Mouse (Mus musculus) G1E (cell line): Measurements from ENCODE around the gene Cfap99. TPM values are rescaled to one million over a fixed set of nuclear protein-coding genes. Genes with fewer than 3 reads are reported as not detected.

Experiments
- ATAC-seq: 2 replicates; pipeline ENCODE4 v1.8.0; 2016; ENCODE audit warnings: mild to moderate bottlenecking; ENCODE audit not compliant: insufficient number of reproducible peaks, poor library complexity, low FRiP score, severe bottlenecking; ENCODE audit errors: extremely low read depth
- DNase-seq: peaks from one replicate; pipeline ENCODE4 v3.0.0; 2012; ENCODE audit warnings: low spot score
- H3K27me3 ChIP-seq: 2 replicates; pipeline ENCODE4 v1.6.1; 2012; ENCODE audit warnings: mild to moderate bottlenecking, low read length, inconsistent platforms; ENCODE audit not compliant: insufficient read depth
- H3K36me3 ChIP-seq: replicated peaks from 2 replicates; pipeline ENCODE3; 2012; ENCODE audit warnings: mild to moderate bottlenecking, inconsistent platforms
- H3K4me1 ChIP-seq: 2 replicates; pipeline ENCODE4 v1.6.1; 2012; ENCODE audit warnings: low read depth, low read length, inconsistent platforms, mixed read lengths; ENCODE audit not compliant: insufficient read depth
- H3K4me3 ChIP-seq: 2 replicates; pipeline ENCODE4 v1.5.1; 2012; ENCODE audit warnings: low read depth, mild to moderate bottlenecking, inconsistent platforms, low read length, moderate library complexity, mixed read lengths
- H3K9me3 ChIP-seq: replicated peaks from 2 replicates; pipeline ENCODE4 v1.6.1; 2012; ENCODE audit warnings: inconsistent platforms
- CTCF ChIP-seq: IDR thresholded peaks from 2 replicates; pipeline ENCODE4 v1.5.1; 2012; ENCODE audit warnings: low read depth, low read length, inconsistent platforms, mixed read lengths
- GATA1 ChIP-seq: IDR thresholded peaks from 2 replicates; pipeline ENCODE4 v1.6.1; 2012; ENCODE audit warnings: borderline replicate concordance, low read length, inconsistent platforms, mixed read lengths
- GATA2 ChIP-seq: IDR thresholded peaks from 2 replicates; pipeline ENCODE4 v1.6.1; 2012; ENCODE audit warnings: low read depth, low read length, inconsistent platforms, borderline replicate concordance
- POLR2AphosphoS5 ChIP-seq: IDR thresholded peaks from 2 replicates; pipeline ENCODE4 v1.6.1; 2012; ENCODE audit warnings: low read depth, low read length, inconsistent platforms; ENCODE audit not compliant: insufficient replicate concordance
- TAL1 ChIP-seq: conservative IDR thresholded peaks from 2 replicates; pipeline ENCODE4 v1.6.1; 2012; ENCODE audit warnings: low read depth, low read length, inconsistent platforms, mixed read lengths
- polyA plus RNA-seq: library from polyadenylated mRNA; stranded (reverse); fragments of >175 nt; gene quantifications from 2 replicates; pipeline ENCODE4 v1.2.3, GENCODE M21; 2012
- total RNA-seq, 2 experiments: library from RNA; stranded (forward) in 1 of 2; stranded (reverse) in 1 of 2; fragments of 200-1000 nt in 1 of 2; fragments of >200 nt in 1 of 2; fragmentation: Nextera tagmentation in 1 of 2; gene quantifications; 2 replicates each; pipeline ENCODE4 v1.2.3; 2014 to 2017

Cfap99 gene
- total and polyA plus RNA-seq, 3 experiments = not detected

- Histone ChIP-seq H3K4me3 (no peak overlapping the region), H3K4me1 (no peaks in the 10 kb centered on the region), H3K36me3 (no peaks in the 10 kb centered on the region), H3K9me3 (no peaks in the 10 kb centered on the region), H3K27me3 (peaks cover 53% of the 10 kb centered on the region)
- TF ChIP-seq GATA2 (no peak), CTCF (no peak), POLR2AphosphoS5 (no peak), GATA1 (no peak), TAL1 (no peak)
- ATAC-seq (no peak), DNase-seq (no peak)
These were observed 6.3 kb downstream of the Cfap99 start for GRCm38 (mm10) chr5:34294696-34295095.

- no peak overlapping the region for H3K4me3 ChIP-seq
- no peak for TF ChIP-seq POLR2AphosphoS5
- no peak for TF ChIP-seq GATA2
- TF ChIP-seq GATA1 = no peak
- no peak for TF ChIP-seq TAL1
- TF ChIP-seq CTCF = no peak
- peaks cover 53% of the 10 kb centered on the region for H3K27me3 ChIP-seq
- no peaks in the 10 kb centered on the region for H3K9me3 ChIP-seq
- DNase-seq (no peak), ATAC-seq (no peak)
- H3K36me3 ChIP-seq = no peaks in the 10 kb centered on the region
- no peaks in the 10 kb centered on the region for H3K4me1 ChIP-seq
These were observed 6.7 kb downstream of the Cfap99 start for GRCm38 (mm10) chr5:34295141-34295540.

GRCm38 (mm10) chr5:34298061-34298460, 9.7 kb downstream of the Cfap99 start:
- Histone ChIP-seq H3K9me3 (no peaks in the 10 kb centered on the region), H3K4me1 (no peaks in the 10 kb centered on the region), H3K27me3 (peaks cover 54% of the 10 kb centered on the region), H3K4me3 (no peak overlapping the region), H3K36me3 (no peaks in the 10 kb centered on the region)
- no peak for TF ChIP-seq TAL1
- no peak for TF ChIP-seq GATA2
- no peak for TF ChIP-seq POLR2AphosphoS5
- no peak for TF ChIP-seq CTCF
- no peak for TF ChIP-seq GATA1
- ATAC-seq (no peak), DNase-seq (no peak)

DNA sequence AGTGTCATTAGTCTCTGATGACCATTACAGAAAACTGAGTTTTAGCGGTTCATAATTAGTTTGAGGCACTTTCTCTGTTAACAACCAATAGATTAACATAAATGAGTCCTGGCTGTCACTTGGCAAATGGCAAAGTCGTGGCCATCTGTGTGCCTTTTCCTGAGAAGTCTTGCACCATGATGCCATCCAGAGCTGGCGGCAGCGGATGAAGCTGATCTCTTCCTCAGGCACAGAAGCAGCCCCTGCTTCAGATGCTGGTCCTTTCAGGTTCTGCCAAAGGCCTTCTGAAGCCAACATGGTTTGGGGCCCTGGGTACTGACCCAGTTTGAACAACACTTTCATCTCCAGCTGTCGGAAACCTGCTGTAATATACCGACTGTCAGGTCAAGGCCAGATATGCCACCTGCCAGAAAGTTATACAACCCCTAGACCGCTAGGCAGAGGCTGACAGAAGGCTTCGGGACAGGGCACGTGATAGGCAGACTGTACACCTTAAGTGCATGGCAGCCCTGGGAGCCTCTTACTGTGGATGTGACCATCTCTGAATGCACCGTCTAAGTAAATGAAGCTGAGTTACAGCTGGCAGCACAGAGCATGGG, 10.6 kb downstream of the Cfap99 start:
- DNase-seq (no peak), ATAC-seq (no peak)
- Histone ChIP-seq H3K27me3 (peaks cover 60% of the 10 kb centered on the region), H3K4me1 (no peaks in the 10 kb centered on the region), H3K36me3 (no peaks in the 10 kb centered on the region), H3K4me3 (no peak overlapping the region), H3K9me3 (no peaks in the 10 kb centered on the region)
- TF ChIP-seq GATA2 (no peak), POLR2AphosphoS5 (no peak), GATA1 (no peak), TAL1 (no peak), CTCF (no peak)

- no peaks in the 10 kb centered on the region for H3K9me3 ChIP-seq
- peaks cover 66% of the 10 kb centered on the region for H3K27me3 ChIP-seq
- DNase-seq (no peak), ATAC-seq (no peak)
- TF ChIP-seq TAL1 (no peak), GATA1 (no peak), GATA2 (no peak)
- H3K4me1 ChIP-seq = no peaks in the 10 kb centered on the region
- H3K36me3 ChIP-seq = no peaks in the 10 kb centered on the region
- no peak overlapping the region for H3K4me3 ChIP-seq
These were observed 14.0 kb downstream of the Cfap99 start for GRCm38 (mm10) chr5:34302377-34302776.

DNA sequence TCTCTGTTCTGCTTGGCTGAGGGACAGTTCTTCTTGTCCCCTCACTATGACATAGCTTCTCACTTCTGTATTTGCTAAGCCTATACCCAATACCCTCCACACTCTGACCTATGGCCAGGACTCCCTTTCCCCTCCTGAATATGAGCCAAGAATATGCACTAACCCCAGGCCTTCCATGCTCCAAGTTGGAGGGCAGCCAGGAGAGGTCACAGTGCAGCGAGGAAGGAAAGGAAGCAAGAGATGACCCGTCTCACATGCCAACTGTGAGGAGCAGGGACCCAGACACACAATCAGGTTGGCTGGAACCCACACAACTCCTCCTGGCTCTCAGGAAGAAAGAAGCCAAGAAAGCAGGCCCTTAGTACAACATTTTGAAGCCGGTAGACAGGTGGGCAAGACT, 20.6 kb downstream of the Cfap99 start:
- no peak for TF ChIP-seq TAL1
- TF ChIP-seq POLR2AphosphoS5 = no peak
- TF ChIP-seq GATA1 = no peak
- no peak for TF ChIP-seq GATA2
- no peak for TF ChIP-seq CTCF
- no peak overlapping the region for H3K4me3 ChIP-seq
- DNase-seq = no peak
- H3K9me3 ChIP-seq = no peaks in the 10 kb centered on the region
- no peak for ATAC-seq
- no peaks in the 10 kb centered on the region for H3K4me1 ChIP-seq
- no peaks in the 10 kb centered on the region for H3K36me3 ChIP-seq
- peaks cover 56% of the 10 kb centered on the region for H3K27me3 ChIP-seq
